Mouse (Mus musculus): ENCODE measurements around the gene Ranbp17.

Gene Ranbp17

DNA sequence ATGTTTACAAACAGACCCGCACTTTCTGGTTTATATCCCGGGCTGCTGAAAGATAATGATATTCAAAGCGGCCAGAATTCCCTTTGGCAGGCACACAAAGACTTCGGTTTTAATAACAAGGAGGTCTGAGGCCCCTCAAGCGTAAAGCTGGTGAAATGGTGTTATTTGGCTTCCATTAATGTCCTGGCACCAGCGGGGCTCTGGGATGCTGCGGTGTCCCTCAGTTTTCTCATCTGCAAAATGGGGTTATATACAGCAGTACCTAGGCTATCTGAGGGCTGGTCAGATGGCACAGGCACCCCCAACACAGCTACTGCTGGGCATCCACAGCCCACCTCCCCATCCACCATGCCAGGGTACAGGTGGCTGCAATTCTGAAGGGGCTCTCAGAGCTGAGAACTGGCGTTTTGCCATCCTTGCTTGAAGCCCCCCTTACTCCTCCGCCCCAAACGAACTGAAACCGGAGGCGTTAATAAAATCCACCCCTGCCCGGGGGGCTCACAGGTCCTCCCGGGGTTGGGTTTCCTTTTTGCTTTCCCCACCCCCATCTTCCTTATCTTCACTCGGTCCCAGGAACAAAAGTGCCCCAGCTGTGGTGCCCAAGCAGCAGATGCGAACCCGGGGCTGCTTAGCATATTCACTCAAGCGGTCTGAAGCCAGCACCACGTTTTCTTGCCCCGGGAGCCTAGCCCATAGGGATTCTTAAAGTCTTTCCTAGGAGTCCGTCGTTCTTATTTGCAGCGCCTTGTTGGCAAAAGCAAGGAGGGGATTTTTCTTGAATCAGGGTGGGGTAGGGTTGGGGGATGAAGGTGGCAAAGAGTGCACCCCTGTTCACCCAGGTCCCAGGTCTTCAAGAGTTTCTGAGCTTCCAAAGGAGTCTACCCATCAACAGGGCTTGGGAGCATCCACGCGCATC, 317.8 kb downstream of the Ranbp17 start:
- no peak for DNase-seq

DNA sequence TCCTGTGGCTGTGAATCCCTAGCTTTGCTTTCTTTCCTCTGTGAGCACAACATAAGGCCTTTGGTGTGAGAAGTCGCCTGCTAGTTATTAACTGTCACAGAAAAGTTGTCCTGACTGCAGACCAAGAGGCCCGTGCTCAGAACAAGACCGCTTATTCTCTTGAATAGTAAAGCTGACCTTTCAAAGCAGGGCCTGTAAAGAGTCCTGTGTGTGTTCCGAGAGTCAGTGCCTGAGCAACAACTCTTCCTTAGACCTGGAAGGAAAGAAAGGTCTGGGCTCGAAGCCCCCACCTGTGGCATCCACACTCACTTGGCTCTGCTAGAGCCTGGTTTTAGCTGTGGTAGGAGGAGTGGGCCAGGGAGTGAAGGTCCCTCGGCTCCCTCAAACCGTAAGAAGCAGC, 318.5 kb downstream of the Ranbp17 start:
- no peak for DNase-seq

GRCm38 (mm10) chr11:33193695-33194094, 319.9 kb downstream of the Ranbp17 start:
- DNase-seq: no peak

- no peak for DNase-seq
Measured at GRCm38 (mm10) chr11:33181804-33182203, 331.7 kb downstream of the Ranbp17 start.

GRCm38 (mm10) chr11:33180701-33181116, 332.8 kb downstream of the Ranbp17 start:
- no peak for DNase-seq

DNA sequence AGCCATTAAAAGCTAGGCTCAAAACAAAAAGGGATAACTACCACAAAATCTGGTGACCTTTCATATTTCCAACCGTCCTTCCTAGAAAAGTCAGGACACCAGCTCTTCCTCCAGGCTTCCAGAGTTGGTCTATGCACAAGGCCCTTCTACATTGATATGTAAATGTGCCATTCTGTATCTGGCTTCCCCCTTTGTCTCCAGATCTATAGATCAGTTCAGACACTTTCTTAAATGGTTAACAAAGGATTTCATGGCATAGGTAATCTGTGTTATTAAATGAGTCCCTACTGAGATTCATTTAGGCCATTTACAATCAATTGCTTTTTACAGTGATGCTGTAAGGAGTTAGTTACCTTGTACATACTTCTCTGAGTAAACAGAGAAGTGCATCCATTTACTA, 333.7 kb downstream of the Ranbp17 start:
- no peak for DNase-seq

GRCm38 (mm10) chr11:33176525-33177245, 336.9 kb downstream of the Ranbp17 start:
- DNase-seq: peak; percentile 51

DNA sequence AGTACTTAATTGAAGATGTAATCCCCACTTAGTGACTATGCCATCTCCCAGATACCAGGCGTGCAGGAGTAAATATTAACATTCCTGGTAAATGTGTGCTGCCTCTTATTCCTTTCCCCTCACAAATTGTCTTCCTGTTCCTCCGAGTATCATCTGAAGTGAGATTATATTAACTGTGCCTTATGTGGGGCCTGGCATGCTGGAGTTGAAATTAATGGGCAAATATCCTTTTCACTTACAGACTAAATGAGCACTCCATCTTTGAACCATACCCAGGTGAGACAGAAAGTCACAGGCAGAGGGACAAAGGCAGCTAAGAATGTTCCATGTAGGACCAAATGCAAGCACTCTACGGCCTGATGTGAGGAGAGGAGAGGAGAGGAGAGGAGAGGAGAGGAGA, 337.8 kb downstream of the Ranbp17 start:
- no peak for DNase-seq

GRCm38 (mm10) chr11:33170489-33170888, 343.1 kb downstream of the Ranbp17 start:
- peak; percentile 40 for DNase-seq

GRCm38 (mm10) chr11:33162998-33163506, 350.5 kb downstream of the Ranbp17 start, which contains the start of gene Npm1:
TSS of gene Npm1 (minus strand) at chr11:33163206.
- peak; percentile 100 for DNase-seq

GRCm38 (mm10) chr11:33162211-33162997, 351.1 kb downstream of the Ranbp17 start:
- peak; percentile 77 for DNase-seq

Data from kidney, postnatal 14 days (tissue).